Mouse (Mus musculus) liver, postnatal 0 days (tissue): Measurements from ENCODE around the gene Npepps.

ENCODE experiments used
- CTCF ChIP-seq: sonication (generic); IDR thresholded peaks from 2 replicates; pipeline ENCODE4 v1.5.1; 2016; ENCODE audit warnings: antibody characterized with exemption, low read depth
- EP300 ChIP-seq: IDR thresholded peaks from 2 replicates; pipeline ENCODE4 v1.6.1; 2016; ENCODE audit warnings: antibody characterized with exemption, low read depth, mild to moderate bottlenecking

DNA sequence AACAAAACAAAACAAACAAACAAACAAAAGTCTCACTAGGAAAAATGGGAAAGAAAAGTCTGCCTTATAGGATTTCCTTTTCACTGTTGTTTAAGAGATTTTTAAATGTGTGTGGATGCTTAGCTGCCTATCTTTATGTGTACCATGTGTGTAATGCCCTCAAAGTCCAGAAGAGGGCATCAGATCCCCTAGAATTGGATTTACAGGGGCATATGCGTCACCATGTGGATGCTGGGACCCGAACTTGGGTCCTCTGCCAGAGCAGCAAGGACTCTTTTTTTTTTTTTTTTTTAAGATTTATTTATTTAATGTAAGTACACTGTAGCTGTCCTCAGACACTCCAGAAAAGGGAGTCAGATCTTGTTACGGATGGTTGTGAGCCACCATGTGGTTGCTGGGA is 33.7 kb upstream of the Npepps start:
- TF ChIP-seq EP300 = no peak
- TF ChIP-seq CTCF = peak; percentile 50
